Mouse (Mus musculus): Measurements from ENCODE around the gene Pank3.

The Pank3 gene

DNA sequence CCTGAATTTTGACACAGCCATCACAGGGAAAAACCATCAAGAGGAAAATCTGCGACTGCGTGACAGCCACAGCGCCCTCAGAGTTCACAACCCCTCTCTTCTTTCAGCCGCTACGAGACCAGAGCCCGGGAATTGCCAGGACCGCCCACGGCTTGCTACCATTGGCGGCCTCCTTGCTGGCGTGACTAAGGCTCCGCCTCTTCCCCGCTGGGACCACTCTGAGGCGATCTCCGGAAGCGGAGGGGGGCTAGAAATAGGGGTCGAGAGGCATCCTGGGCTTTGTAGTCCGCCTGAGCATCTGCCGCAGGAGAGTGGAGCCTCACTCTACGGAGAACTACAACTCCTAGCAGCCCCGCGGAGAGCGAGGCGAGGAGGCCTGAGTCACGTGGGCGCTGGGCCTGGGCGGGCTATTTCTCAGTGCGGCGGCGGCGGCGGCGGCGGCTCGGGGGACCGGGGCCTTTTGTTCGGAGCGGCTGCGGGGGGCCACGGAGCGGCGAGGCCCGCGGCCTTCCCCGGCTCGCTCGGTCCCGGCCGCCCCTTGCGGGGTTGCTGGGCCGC, at the start of gene Pank3:
Gene Pank3 (plus strand): TSS at position 297 of the 558 bp plus-strand sequence.
- DNase-seq (ENCODE audit: low spot score): peak; percentile 98

- DNase-seq (ENCODE audit: low spot score): no peak
Measured at GRCm38 (mm10) chr11:35723876-35724275, 45.4 kb upstream of the Pank3 start.

DNA sequence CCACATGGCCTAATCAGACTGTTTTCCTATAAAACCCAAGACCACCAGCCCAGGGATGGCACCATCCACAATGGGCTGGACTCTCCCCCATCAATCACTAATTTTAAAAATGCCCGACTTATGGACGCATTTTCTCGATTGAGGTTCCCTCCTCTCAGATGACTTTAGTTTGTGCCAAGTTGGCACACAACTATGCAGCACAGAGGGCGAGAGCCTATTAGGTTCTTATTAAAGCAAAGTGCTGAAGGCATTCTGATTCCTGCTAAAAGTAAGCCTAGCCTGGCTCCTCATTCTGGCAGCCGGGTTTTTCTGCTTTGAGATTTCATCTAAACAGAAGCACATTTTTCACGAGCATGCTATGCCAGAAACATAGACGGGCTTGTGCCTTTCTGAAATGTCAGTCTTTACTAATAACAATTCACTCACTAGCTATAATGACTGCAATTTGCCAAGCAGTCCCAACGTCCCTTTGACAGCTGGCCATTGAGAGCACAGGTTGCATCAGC, 42.9 kb upstream of the Pank3 start:
- DNase-seq (ENCODE audit: low spot score): no peak

DNA sequence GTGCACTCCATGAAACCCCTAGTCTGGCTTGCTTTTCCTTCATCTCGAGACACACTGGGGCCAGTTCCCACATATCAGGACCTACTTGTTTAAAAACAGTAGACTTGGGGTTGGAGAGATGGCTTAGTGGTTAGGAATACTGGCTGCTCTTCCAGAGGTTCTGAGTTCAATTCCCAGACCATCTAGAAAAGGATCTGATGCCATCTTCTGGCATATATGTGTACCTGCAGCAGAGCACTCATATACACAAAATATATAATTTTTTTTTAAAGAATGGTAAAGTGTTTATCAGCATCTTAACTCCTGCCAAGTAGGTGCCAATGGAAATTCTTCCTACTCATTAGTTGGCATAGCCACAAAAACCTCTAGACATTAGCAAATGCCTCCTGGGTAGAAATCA, 41.1 kb upstream of the Pank3 start:
- no peak for DNase-seq (ENCODE audit: low spot score)

DNA sequence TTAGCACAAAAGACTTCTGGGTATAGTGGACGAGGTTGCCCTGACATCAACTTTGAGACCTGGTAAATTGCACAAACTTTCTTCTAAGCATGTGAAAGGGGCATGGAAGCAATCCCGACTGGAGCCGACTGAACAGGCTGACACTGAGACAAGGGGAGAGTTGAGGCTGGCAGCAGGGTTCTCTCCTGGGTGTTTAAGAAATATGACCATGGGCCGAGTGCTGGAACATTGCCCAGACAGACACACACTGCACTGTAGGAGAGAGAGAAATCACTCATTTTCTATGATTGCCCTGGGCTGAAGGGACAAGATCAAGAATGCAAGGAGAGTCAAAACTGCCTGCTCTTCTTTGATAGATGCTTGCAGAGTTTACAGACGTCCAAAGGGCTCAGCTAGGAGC, 40.1 kb upstream of the Pank3 start:
- no peak for DNase-seq (ENCODE audit: low spot score)

DNA sequence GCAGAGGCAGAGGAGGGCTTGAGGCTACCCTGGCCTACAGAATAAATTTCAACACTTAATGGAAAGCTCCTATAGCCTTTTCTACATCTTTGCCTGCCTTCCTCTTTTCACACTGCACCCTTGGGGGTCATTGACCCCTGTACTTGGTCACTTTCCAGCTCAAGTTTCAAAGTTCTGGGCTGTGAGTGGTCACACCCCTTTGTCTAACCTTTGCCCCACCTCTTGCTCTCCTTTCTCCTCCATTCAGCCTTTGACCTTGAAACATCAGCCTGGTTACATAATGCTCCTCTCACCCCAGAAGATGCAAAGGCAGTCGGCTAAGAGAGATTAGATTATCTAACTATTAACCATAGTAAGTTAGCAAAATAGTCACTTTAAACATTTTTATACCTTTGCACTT, 36.9 kb upstream of the Pank3 start:
- no peak for DNase-seq (ENCODE audit: low spot score)

DNA sequence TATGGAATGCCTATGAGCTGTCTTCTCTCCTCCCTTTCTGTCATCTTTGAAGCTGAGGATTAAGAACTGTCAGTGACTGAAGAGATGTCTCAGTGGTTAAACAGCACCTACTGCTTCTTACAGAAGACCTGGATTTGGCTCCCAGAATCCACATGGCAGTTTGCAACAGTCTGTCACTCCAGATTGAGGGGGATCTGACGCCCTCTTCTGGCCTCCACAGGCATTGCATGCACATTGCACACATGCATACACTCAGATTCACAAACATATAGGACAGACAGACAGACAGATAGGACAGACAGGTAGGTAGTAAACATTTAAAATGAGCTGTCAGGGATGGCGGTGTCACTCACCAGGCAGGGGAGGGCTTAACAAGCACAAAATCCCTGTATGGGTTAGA, 32.5 kb upstream of the Pank3 start:
- DNase-seq (ENCODE audit: low spot score): no peak

- no peak for DNase-seq (ENCODE audit: low spot score)
Measured at GRCm38 (mm10) chr11:35737262-35737661, 32.0 kb upstream of the Pank3 start.

- no peak for DNase-seq (ENCODE audit: low spot score)
Measured at GRCm38 (mm10) chr11:35738102-35738501, 31.2 kb upstream of the Pank3 start.

GRCm38 (mm10) chr11:35743586-35743985, 25.7 kb upstream of the Pank3 start:
- no peak for DNase-seq (ENCODE audit: low spot score)

DNA sequence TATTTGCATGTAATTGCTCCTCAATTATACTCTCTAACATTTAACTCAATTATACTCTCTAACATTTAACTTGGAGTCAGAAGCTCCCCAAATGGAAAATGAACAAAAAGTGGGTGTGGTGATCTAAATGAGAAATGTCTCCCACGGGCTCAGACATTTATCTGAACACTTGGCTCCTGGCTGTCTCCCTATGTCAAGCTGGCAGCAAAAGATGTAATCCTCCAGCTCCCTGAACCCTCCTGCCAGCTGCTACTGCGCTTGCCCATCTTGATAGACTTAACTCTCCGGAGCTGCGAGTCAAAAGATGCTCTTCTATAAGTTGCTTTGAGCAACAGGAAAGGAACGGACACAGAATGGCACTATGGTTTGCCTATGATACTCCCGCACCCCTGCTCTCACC, 24.7 kb upstream of the Pank3 start:
- no peak for DNase-seq (ENCODE audit: low spot score)

- no peak for DNase-seq (ENCODE audit: low spot score)
Measured at GRCm38 (mm10) chr11:35750578-35750977, 18.7 kb upstream of the Pank3 start.

- DNase-seq (ENCODE audit: low spot score): no peak
Measured at GRCm38 (mm10) chr11:35754906-35755418, 14.3 kb upstream of the Pank3 start.

DNA sequence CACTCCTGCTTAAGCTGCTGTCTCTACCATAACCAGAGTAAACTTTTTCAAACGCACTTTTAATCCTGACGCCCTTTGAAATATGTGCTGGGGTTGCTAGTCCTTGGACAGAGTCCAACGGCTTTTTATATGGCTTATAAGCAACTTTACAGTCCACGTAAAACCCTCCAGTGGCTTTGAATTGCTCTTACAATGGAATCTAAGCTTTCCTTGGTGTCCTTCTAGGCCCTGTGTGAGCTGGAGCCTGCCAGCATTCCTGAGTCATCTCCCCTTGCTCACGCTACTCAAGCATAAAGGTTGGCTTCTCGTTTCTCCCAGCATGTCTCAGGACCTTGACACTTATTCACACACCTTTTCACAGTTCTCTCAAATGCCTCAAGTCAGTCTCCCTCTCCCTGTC, 13.7 kb upstream of the Pank3 start:
- DNase-seq (ENCODE audit: low spot score): no peak

DNA sequence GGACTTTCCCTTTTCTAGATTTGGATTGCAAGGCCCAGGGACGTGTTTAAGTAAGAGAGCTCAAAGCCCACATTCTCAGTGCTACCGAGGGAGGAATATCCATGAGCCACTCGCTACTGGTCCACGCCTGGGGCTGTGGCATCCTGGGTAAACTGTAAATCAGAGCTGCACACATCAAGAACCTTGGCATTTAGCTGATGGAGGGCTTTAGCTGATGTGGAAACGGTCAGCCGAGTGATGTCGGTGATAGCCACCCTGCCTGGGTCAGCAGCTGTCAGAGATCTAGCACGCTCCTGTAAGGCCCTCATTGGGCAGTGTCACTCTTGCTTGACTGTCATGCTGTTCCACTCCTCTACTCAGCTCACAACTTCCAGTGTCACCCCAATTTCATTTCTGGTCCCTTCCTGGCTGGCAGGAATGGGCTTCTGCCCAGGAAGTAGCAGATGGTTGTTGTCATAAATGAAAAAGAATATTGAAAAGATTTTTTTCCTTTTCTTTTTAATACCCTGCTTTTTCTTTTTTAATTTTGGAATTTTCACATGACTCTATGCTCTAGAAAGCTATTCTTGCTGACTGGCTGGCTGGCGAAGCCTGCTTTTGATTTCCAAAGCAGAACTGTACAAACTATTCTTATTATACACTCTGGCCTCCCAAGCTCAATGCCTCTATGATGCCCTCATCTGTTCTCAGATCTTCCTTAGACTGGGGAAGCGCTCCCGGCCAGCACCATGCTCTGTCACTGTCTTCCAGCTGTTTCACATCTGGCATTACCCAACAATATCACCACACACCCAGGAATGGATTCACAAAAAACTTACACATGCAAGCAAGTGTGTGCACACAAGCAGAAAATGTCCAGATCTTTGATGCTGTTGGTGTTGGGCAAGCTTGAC, 12.6 kb upstream of the Pank3 start:
- DNase-seq (ENCODE audit: low spot score): no peak

DNA sequence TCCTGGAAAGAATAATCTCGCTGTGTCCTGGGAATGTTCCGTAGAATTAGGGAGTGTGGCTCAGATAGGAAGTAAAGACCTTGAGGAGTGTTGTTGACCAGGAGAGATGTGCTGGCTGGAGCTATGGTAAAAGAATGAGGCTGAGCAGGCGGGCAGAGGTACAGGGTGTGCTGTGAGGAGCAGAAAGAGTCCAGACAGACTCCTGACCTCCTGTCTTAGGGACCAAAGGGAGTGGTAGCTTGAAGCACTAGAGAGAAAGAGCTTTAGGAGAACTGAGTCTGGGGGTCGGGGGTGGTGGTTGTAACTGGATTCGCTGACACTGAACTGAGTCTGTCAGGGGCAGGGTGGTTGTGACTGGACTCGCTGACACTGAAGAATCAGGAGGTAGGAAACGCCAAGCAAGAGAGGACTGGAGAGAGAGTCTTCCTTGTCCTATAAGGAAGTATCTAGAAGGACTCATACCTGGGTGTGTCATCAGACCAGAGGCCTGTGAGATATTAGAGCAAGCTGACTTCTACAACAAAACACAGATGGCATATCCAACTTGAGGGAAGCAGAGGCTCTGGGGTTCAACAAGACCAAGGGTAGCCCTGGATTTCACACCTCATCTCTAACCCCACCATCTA, 9.2 kb upstream of the Pank3 start:
- DNase-seq (ENCODE audit: low spot score): no peak

DNA sequence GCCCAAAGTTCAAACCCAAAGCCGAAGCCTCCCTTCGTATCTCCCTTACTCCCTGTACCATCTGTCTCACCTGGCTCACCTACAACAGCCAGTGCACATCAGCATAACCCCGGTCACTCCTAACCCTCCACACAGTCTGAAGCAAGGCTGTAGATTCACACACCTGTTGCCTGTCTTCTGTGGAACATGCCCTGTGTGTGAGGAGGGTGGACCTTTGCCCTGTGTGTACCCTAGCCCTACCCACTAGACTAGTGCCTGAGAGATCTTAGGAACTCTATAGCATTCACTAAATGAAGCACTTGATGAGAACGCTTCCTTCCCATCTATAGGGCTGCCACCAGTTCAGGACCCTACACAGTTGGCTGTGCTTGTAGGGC, 8.7 kb upstream of the Pank3 start:
- DNase-seq (ENCODE audit: low spot score): no peak

DNA sequence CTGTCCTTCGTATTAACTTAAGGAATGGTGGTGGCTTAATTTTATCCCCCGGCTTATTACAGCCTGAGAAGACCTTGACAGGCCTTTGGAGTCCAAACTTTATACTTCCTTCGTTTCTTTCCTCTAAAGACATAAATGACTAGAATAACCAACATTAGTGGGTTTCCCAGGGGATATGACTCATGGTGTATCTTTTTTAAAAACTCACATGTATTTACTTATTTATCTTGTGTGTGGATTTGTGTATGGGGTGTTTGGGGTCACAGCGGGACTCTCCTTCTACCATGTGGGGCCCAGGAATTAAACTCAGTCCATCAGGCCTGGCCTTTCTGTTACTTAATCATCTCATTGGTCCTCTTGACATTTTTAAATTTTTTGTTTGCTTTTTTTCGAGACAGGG, 2.4 kb upstream of the Pank3 start:
- DNase-seq (ENCODE audit: low spot score): no peak

DNA sequence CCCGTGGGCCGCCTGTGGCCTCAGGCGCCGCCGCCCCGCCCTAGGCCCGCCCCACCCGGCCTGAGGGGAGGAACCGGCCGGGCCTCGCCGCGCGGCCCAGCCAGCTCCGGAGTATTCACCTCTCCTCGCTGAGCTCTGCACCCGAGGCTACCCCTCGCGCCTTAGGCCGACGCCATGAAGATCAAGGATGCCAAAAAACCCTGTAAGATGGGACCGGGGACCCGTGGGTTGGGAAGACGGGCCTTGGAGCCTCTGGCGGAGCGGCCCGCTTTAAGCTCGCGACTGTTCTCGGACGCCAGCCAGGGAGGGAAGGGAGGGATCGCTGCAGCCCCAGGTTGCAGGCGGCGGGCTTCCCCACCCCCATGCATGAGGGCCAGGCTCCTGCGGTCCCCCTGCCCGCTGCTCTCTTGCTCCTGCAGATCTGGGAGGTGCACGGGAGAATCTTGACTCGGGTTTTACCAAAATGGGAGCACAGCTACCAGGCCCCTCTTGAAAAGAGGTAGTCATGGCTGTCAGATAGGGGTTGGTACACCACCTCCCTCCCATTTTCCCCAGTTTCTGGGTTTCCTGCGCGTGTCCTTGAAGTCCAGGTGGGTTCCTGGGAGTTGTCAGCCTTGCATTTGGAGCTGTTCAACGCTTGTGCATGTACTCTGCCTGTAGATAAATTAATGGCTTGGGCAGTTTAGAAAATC, 608 bp downstream of the Pank3 start:
- DNase-seq (ENCODE audit: low spot score): no peak

DNA sequence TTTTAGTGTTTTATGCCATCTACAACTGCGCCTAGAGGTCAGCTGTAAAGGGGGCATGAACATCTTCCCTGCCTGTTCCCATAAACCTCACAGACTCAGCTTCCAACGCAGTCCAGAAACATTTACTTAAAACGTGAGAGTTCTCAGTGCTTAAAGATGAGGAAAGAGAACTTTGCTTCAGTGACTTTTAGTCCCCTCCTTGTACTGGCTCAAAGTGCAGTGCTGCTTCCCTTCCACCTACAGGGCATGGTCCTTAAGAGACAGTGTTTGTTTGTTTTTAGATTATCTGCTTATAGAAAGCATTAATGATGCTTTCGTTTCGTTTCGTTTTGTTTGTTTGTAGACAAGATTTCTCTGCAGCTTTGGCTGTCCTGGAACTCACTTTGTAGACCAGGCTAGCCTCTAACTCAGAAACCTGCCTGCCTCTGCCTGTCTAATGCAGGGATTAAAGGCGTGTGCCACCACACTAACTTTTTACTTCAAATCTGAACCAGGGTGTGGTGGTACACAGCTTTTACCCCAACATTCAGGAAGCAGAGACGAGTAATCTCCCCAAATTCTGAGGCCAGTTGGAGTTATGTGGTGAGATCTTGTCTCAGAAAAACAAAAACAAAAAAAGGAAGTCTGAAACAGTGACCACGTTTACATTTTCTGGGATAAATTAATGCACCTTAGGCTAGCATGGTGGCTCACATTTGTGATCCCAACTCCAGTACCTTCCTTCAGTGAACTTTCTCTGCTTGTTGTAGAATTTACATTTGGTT, 1.6 kb downstream of the Pank3 start:
- no peak for DNase-seq (ENCODE audit: low spot score)

GRCm38 (mm10) chr11:35775606-35776005, 6.3 kb downstream of the Pank3 start:
- DNase-seq (ENCODE audit: low spot score): no peak

DNA sequence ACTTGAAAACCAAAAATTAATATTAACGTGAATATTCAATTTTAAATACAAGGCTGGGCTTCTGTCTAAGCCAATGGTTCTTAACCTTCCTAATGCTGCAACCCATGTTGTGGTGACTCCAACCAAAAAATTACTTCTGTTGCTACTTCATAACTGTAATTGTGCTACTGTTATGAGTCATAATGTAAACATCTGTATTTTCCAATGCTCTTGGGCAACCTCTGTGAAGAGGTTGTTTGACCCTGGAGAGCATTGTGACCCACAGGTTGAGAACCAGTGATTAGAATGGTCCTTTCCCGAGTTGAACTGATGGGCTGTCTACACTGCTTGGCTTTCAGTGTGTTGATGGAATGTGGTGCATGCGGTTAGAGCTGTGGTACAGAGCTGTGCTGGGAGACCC, 7.2 kb downstream of the Pank3 start:
- no peak for DNase-seq (ENCODE audit: low spot score)
